Comparison of ENCODE assay signal across 8 mouse cellular contexts in genomic region chr11:53735682-53736245, GRCm38 (mm10). TPM values are rescaled to one million over a fixed set of nuclear protein-coding genes. Genes with fewer than 3 reads are reported as not detected.
DNase-seq lines count a peak whose midpoint lies in the region; ATAC-seq and TF ChIP-seq lines count a peak whose summit lies in the region.

No protein-coding gene starts in this region.

- H3K9me3 ChIP-seq in limb, embryonic 12.5 days, result no peaks in the 10 kb centered on the region
- no peaks in the 10 kb centered on the region for H3K9me3 ChIP-seq in midbrain, embryonic 14.5 days (ENCODE audit: control insufficient read depth, low read length)

- H3K27me3 ChIP-seq in limb, embryonic 12.5 days, result no peaks in the 10 kb centered on the region
- H3K27me3 ChIP-seq in midbrain, embryonic 14.5 days (ENCODE audit: control insufficient read depth, insufficient read depth, low read length), result no peaks in the 10 kb centered on the region
- no peaks in the 10 kb centered on the region for H3K27me3 ChIP-seq in spleen, adult 2 months (ENCODE audit: control insufficient read depth, insufficient read depth, low read length)

- TF ChIP-seq POLR2A in spleen, adult 2 months (IDR thresholded peaks at IDR 0.05; ENCODE audit: low read depth, low read length), result no peak

- no peaks in the 10 kb centered on the region for H3K36me3 ChIP-seq in limb, embryonic 12.5 days
- H3K36me3 ChIP-seq in midbrain, embryonic 14.5 days (ENCODE audit: control insufficient read depth, insufficient read depth, low read length), result no peaks in the 10 kb centered on the region
- no peaks in the 10 kb centered on the region for H3K36me3 ChIP-seq in spleen, adult 2 months (ENCODE audit: control insufficient read depth, insufficient read depth, low read length)

- 0 out of 2 replicates have a peak, but pooled peaks have one; percentile 66 for ATAC-seq in limb, embryonic 12.5 days (ENCODE audit: insufficient number of reproducible peaks, insufficient read depth, low FRiP score, low TSS enrichment, low read depth)
- ATAC-seq in midbrain, embryonic 14.5 days (ENCODE audit: low FRiP score, low TSS enrichment), result peak; percentile 57

- 27% methylated on average over 17 of the region's 17 CpGs for WGBS in limb, embryonic 12.5 days
- WGBS in midbrain, embryonic 14.5 days, result 27% methylated on average over 17 of the region's 17 CpGs
- WGBS in spleen, adult 2 months, result 21% methylated on average over 17 of the region's 17 CpGs

- no peaks in the 10 kb centered on the region for H3K4me1 ChIP-seq in limb, embryonic 12.5 days (replicated peaks)
- no peaks in the 10 kb centered on the region for H3K4me1 ChIP-seq in midbrain, embryonic 14.5 days (ENCODE audit: control insufficient read depth, insufficient read depth, low read length)
- H3K4me1 ChIP-seq in spleen, adult 2 months (ENCODE audit: control insufficient read depth, insufficient read depth, insufficient read length), result peaks cover 2% of the 10 kb centered on the region; the same call in 1 of the 2 replicates

- no peak overlapping the region for H3K4me3 ChIP-seq in limb, embryonic 12.5 days (replicated peaks)
- peak overlapping the region; percentile 17; the same call in 1 of the 2 replicates for H3K4me3 ChIP-seq in midbrain, embryonic 14.5 days (replicated peaks; ENCODE audit: low read depth, low read length)
- no peak overlapping the region; the same call in 1 of the 2 replicates for H3K4me3 ChIP-seq in spleen, adult 2 months (ENCODE audit: extremely low read depth, insufficient read depth, insufficient read length)

- DNase-seq in ovary, adult 18-20 months (ENCODE audit: low spot score), result peak; percentile 24
- DNase-seq in ovary, postnatal 10 days (ENCODE audit: low spot score), result no peak
- DNase-seq in embryo, embryonic 10.5 days (ENCODE audit: low spot score), result peak; percentile 89
- peak; percentile 73 to 77 for DNase-seq in heart, adult 18-20 months
- peak; percentile 43 for DNase-seq in kidney, adult 11 months
- DNase-seq in midbrain, embryonic 14.5 days, result peak; percentile 91
- peak; percentile 55 to 70 for DNase-seq in spleen, adult 2 months (ENCODE audit: low read depth in 1 of 2, low spot score in 2 of 2)

- no peak overlapping the region for H3K9ac ChIP-seq in limb, embryonic 12.5 days (replicated peaks)
- no peak overlapping the region for H3K9ac ChIP-seq in midbrain, embryonic 14.5 days (replicated peaks; ENCODE audit: low read length)

- peak overlapping the region; percentile 45 for H3K4me2 ChIP-seq in limb, embryonic 12.5 days
- H3K4me2 ChIP-seq in midbrain, embryonic 14.5 days (ENCODE audit: low read length), result peak overlapping the region; percentile 50

- no peak overlapping the region for H3K27ac ChIP-seq in limb, embryonic 12.5 days
- no peak overlapping the region for H3K27ac ChIP-seq in midbrain, embryonic 14.5 days (replicated peaks; ENCODE audit: low read depth, low read length)
- H3K27ac ChIP-seq in spleen, adult 2 months (ENCODE audit: insufficient read depth, low read length), result no peak overlapping the region

- TF ChIP-seq CTCF in spleen, adult 2 months (IDR thresholded peaks at IDR 0.05; ENCODE audit: extremely low read depth, insufficient read depth, insufficient read length, insufficient replicate concordance), result peak; percentile 90; the same call in 1 of the 2 replicates

RNA-seq across cellular contexts. Expression of gene Il5, which starts 15.2 kb away (rescaled TPM):
- total RNA-seq in heart, adult 18-20 months (2021), result not detected
- polyA plus RNA-seq in limb, embryonic 12.5 days (2016; fragmentation: Nextera tagmentation; extraction: Ambion mirVana), result not detected in 2 replicates
- polyA plus RNA-seq in midbrain, embryonic 14.5 days (2014; fragmentation: Nextera tagmentation; extraction: Ambion mirVana), result not detected in 2 replicates
- polyA plus RNA-seq in spleen, adult 2 months (2012; rRNA removed), result not detected in 2 replicates

RNA-seq across cellular contexts. Expression of gene Rad50, which starts 28.6 kb away (rescaled TPM):
- total RNA-seq in heart, adult 18-20 months (2021), result 1 to 10 TPM; 8.0 to 8.6 TPM
- polyA plus RNA-seq in limb, embryonic 12.5 days (2016; fragmentation: Nextera tagmentation; extraction: Ambion mirVana), result 30.1 and 30.5 TPM in 2 replicates
- polyA plus RNA-seq in midbrain, embryonic 14.5 days (2014; fragmentation: Nextera tagmentation; extraction: Ambion mirVana), result 9.1 and 11.2 TPM in 2 replicates
- 4.1 and 4.2 TPM in 2 replicates for polyA plus RNA-seq in spleen, adult 2 months (2012; rRNA removed)

RNA-seq across cellular contexts. Expression of gene Irf1, which starts 34.0 kb away (rescaled TPM):
- total RNA-seq in heart, adult 18-20 months (2021), result 10 to 100 TPM; 18.7 to 23.9 TPM
- polyA plus RNA-seq in limb, embryonic 12.5 days (2016; fragmentation: Nextera tagmentation; extraction: Ambion mirVana), result 8.4 and 8.5 TPM in 2 replicates
- polyA plus RNA-seq in midbrain, embryonic 14.5 days (2014; fragmentation: Nextera tagmentation; extraction: Ambion mirVana), result 1.3 and 3.5 TPM in 2 replicates
- 111 and 222 TPM in 2 replicates for polyA plus RNA-seq in spleen, adult 2 months (2012; rRNA removed)

RNA-seq across cellular contexts. Expression of gene Gm17334, which starts 37.2 kb away (rescaled TPM):
- total RNA-seq in heart, adult 18-20 months (2021), result under 1 TPM in 1 of 2 experiments, not detected in 1; 0.30 TPM
- 0.31 TPM in 1 of 2 replicates, not detected in the other for polyA plus RNA-seq in limb, embryonic 12.5 days (2016; fragmentation: Nextera tagmentation; extraction: Ambion mirVana)
- 0.24 TPM in 1 of 2 replicates, not detected in the other for polyA plus RNA-seq in midbrain, embryonic 14.5 days (2014; fragmentation: Nextera tagmentation; extraction: Ambion mirVana)
- polyA plus RNA-seq in spleen, adult 2 months (2012; rRNA removed), result 1.2 TPM in 2 replicates

Comparison
In these comparisons a context has a peak if more than half of its experiments do, and no peak if none do; other contexts are left out.
1. RNA of gene Irf1, which starts 34.0 kb away (polyA plus RNA-seq): 111 to 222 TPM in spleen, adult 2 months; 8.4 to 8.5 TPM in limb, embryonic 12.5 days and 1.3 to 3.5 TPM in midbrain, embryonic 14.5 days; every median in the first group is over 10 times any median in the second.